Mouse (Mus musculus) midbrain, postnatal 0 days (tissue): ENCODE data around the gene Nkpd1. TPM values are rescaled to one million over a fixed set of nuclear protein-coding genes. Genes with fewer than 3 reads are reported as not detected.

Source experiments
- ATAC-seq: fragments of 200-750 bp; cut with Nextera tagmentation; 2 replicates; pipeline ENCODE4 v1.8.0; 2017; ENCODE audit warnings: moderate number of reproducible peaks, mild to moderate bottlenecking, moderate TSS enrichment, moderate library complexity; ENCODE audit not compliant: low FRiP score
- DNase-seq: peaks from one replicate; pipeline ENCODE4 v3.0.0-alpha.2; 2015; ENCODE audit warnings: low spot score
- H3K27ac ChIP-seq: fragments of 300-500 bp; sonication (generic); 2 replicates; pipeline ENCODE4 v1.5.1; 2014; ENCODE audit warnings: low read depth, mild to moderate bottlenecking, low read length, mixed read lengths
- H3K27me3 ChIP-seq: fragments of 300-500 bp; sonication (generic); 2 replicates; pipeline ENCODE4 v1.6.1; 2014; ENCODE audit warnings: low read length, control low read depth, mixed read lengths; ENCODE audit not compliant: insufficient read depth
- H3K36me3 ChIP-seq: fragments of 300-500 bp; sonication (generic); 2 replicates; pipeline ENCODE4 v1.6.1; 2014; ENCODE audit warnings: low read length, control low read depth, mixed read lengths; ENCODE audit not compliant: insufficient read depth
- H3K4me1 ChIP-seq: fragments of 300-500 bp; sonication (generic); 2 replicates; pipeline ENCODE4 v1.6.1; 2014; ENCODE audit warnings: mild to moderate bottlenecking, control low read depth, antibody characterized with exemption, low read length, mixed read lengths; ENCODE audit not compliant: insufficient read depth
- H3K4me2 ChIP-seq: fragments of 300-500 bp; sonication (generic); 2 replicates; pipeline ENCODE4 v1.6.1; 2014; ENCODE audit warnings: low read depth, mild to moderate bottlenecking, low read length, mixed read lengths; ENCODE audit not compliant: poor library complexity, severe bottlenecking
- H3K4me3 ChIP-seq: fragments of 300-500 bp; sonication (generic); 2 replicates; pipeline ENCODE4 v1.5.1; 2014; ENCODE audit warnings: low read depth, mild to moderate bottlenecking, low read length, moderate library complexity
- H3K9ac ChIP-seq: fragments of 300-500 bp; sonication (generic); replicated peaks from 2 replicates; pipeline ENCODE4 v1.6.1; 2014; ENCODE audit warnings: mild to moderate bottlenecking, low read length, moderate library complexity, mixed read lengths; ENCODE audit not compliant: poor library complexity, severe bottlenecking
- H3K9me3 ChIP-seq: fragments of 300-500 bp; sonication (generic); 2 replicates; pipeline ENCODE4 v1.6.1; 2016; ENCODE audit warnings: low read length, control low read depth
- CTCF ChIP-seq: IDR thresholded peaks from 2 replicates; pipeline ENCODE4 v1.5.1; 2016; ENCODE audit warnings: antibody characterized with exemption, mild to moderate bottlenecking
- WGBS: fragments of 180-500 bp; shearing (Covaris S2); extraction: QIAGEN DNeasy Blood & Tissue Kit; methylation state at CpG from one replicate; pipeline ENCODE4 v1.1.7; 2014; 5-methylcytosine and 5-hydroxymethylcytosine counted together
- polyA plus RNA-seq: library from polyadenylated mRNA; unstranded; fragments of >200 nt; fragmentation: Nextera tagmentation; extraction: Ambion mirVana; gene quantifications from 2 replicates; pipeline ENCODE4 v1.2.1, GENCODE M21; 2015
- total RNA-seq: library from RNA; depleted of rRNA; stranded (reverse); fragments of >200 nt; gene quantifications from 2 replicates; pipeline ENCODE4 v1.2.3, GENCODE M21; 2014

Gene Nkpd1
- total and polyA plus RNA-seq, 2 experiments from 2014 or later = 1.6 to 2.3 TPM

- H3K4me3 ChIP-seq = peak overlapping the region; percentile 12; the same call in 1 of the 2 replicates
- H3K9ac ChIP-seq = no peak overlapping the region
These were observed 25.9 kb upstream of the Nkpd1 start for GRCm38 (mm10) chr7:19491731-19492130.

DNA sequence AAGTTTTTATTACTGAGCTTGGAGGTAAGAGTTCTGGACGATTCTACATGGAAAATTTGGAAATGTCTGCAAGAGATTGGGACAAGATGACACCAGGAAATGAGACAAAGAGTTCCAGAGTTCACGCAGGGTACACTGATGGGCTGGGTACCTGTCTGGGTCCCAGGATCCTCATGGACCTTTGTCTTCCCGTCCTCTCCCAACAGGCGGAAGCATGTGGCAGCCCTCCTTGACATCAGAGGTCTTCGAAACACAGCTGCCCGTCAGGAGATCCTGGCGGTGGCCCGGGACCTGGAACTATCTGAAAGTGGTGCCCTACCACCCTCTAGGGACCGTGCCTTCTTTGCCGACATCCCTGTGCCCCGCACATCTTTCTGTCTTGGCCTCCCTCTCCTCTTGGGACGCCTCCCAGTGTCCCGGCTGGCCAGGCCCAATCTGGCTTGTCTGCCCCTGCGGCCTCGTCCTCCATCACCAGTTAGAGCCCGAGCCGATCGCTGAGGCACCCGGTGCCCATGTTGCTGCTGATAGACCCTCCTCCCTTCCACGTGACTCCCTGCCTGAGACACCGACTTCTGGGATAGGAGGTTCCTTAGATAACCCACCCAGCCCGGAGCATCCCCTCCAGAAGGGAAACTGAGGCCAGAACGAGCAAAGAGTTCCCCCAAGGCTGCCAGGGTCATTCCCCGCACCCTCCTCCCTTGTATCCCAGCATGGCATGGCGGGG is 22.7 kb upstream of the Nkpd1 start:
- TF ChIP-seq CTCF = no peak
- H3K36me3 ChIP-seq = no peaks in the 10 kb centered on the region
- ATAC-seq (no peak), DNase-seq (no peak)
- no peaks in the 10 kb centered on the region for H3K4me1 ChIP-seq
- no peak overlapping the region for H3K4me3 ChIP-seq
- H3K27me3 ChIP-seq = peaks cover 20% of the 10 kb centered on the region
- H3K27ac ChIP-seq = no peak overlapping the region
- no peaks in the 10 kb centered on the region for H3K9me3 ChIP-seq
- 85% methylated on average over 25 of the region's 25 CpGs for WGBS
- H3K4me2 ChIP-seq = no peak overlapping the region
- no peak overlapping the region for H3K9ac ChIP-seq

More at GRCm38 (mm10) chr7:19491731-19492130, 25.9 kb upstream of the Nkpd1 start:
- Histone ChIP-seq H3K27me3 (peaks cover 42% of the 10 kb centered on the region), H3K9me3 (no peaks in the 10 kb centered on the region), H3K36me3 (no peaks in the 10 kb centered on the region), H3K27ac (no peak overlapping the region), H3K4me2 (peak overlapping the region; percentile 28), H3K4me1 (no peaks in the 10 kb centered on the region)
- WGBS = 1% methylated on average over 24 of the region's 26 CpGs
- peak; percentile 28 for TF ChIP-seq CTCF
- no peak for ATAC-seq
- DNase-seq = no peak

DNA sequence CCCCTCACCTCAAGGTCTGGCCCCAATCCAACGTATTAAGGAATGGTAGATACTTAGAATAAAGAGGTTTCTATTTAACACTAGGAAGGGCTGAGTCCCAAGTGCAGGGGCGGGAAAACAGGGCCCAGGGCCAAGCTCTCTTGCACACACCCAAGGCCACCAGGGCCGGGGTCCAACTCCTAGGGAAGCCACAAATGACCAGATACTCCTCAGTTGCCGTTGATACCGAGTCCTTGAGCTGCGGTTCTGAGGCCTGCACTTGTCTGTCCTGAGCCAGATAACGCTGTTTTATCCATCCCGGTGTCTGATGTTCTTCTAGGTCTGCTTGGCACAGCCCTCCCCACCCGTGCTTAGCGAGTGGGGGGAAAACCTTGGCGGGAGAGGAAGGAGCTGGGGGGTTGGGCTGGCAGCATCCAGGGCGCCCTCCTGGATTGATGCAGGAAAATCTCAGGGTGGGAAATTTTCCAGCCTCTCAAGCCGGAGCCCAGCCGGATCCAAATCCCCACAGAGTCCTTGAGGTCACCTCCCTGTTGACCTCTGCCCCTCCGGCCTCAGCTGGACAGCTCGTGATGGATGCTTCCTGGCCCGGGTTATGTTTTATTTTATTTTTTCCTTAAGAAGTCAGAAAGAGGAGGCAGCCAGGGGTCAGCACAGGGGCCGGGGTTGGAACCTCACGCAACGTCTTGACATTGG is 22.0 kb upstream of the Nkpd1 start:
- Histone ChIP-seq H3K27me3 (peaks cover 16% of the 10 kb centered on the region), H3K9ac (no peak overlapping the region), H3K4me2 (no peak overlapping the region), H3K4me1 (no peaks in the 10 kb centered on the region), H3K9me3 (no peaks in the 10 kb centered on the region), H3K27ac (no peak overlapping the region), H3K4me3 (no peak overlapping the region), H3K36me3 (no peaks in the 10 kb centered on the region)
- DNase-seq = no peak
- ATAC-seq = no peak
- 73% methylated on average over 19 of the region's 20 CpGs for WGBS
- TF ChIP-seq CTCF = no peak

- no peaks in the 10 kb centered on the region for H3K4me1 ChIP-seq
- H3K27me3 ChIP-seq = peaks cover 11% of the 10 kb centered on the region
- WGBS = 69% methylated on average over 5 of the region's 5 CpGs
- no peak overlapping the region for H3K27ac ChIP-seq
- no peak for ATAC-seq
- no peak overlapping the region for H3K4me2 ChIP-seq
- H3K9me3 ChIP-seq = no peaks in the 10 kb centered on the region
- no peak overlapping the region for H3K4me3 ChIP-seq
- H3K36me3 ChIP-seq = no peaks in the 10 kb centered on the region
- no peak for DNase-seq
- no peak for TF ChIP-seq CTCF
- H3K9ac ChIP-seq = no peak overlapping the region
These were observed 21.5 kb upstream of the Nkpd1 start for GRCm38 (mm10) chr7:19496214-19496555.

- no peaks in the 10 kb centered on the region for H3K36me3 ChIP-seq
- H3K9ac ChIP-seq = no peak overlapping the region
- H3K4me2 ChIP-seq = no peak overlapping the region
- WGBS = 85% methylated on average over 4 of the region's 4 CpGs
- no peaks in the 10 kb centered on the region for H3K9me3 ChIP-seq
- H3K27ac ChIP-seq = no peak overlapping the region
- no peak for TF ChIP-seq CTCF
- H3K4me3 ChIP-seq = no peak overlapping the region
- DNase-seq = no peak
- H3K4me1 ChIP-seq = no peaks in the 10 kb centered on the region
- H3K27me3 ChIP-seq = peaks cover 3% of the 10 kb centered on the region; the same call in 1 of the 2 replicates
- ATAC-seq = no peak
These were observed 19.3 kb upstream of the Nkpd1 start for GRCm38 (mm10) chr7:19498326-19498725.
